Mouse (Mus musculus): ENCODE measurements around the gene Ppp1r13l. TPM values are rescaled to one million over a fixed set of nuclear protein-coding genes. Genes with fewer than 3 reads are reported as not detected.
A peak's percentile ranks its signal among the peaks of the same experiment; 100 is the strongest.

Ppp1r13l gene
- polyA plus RNA-seq, 1 experiment from 2014 or later, result 13.6 TPM

DNA sequence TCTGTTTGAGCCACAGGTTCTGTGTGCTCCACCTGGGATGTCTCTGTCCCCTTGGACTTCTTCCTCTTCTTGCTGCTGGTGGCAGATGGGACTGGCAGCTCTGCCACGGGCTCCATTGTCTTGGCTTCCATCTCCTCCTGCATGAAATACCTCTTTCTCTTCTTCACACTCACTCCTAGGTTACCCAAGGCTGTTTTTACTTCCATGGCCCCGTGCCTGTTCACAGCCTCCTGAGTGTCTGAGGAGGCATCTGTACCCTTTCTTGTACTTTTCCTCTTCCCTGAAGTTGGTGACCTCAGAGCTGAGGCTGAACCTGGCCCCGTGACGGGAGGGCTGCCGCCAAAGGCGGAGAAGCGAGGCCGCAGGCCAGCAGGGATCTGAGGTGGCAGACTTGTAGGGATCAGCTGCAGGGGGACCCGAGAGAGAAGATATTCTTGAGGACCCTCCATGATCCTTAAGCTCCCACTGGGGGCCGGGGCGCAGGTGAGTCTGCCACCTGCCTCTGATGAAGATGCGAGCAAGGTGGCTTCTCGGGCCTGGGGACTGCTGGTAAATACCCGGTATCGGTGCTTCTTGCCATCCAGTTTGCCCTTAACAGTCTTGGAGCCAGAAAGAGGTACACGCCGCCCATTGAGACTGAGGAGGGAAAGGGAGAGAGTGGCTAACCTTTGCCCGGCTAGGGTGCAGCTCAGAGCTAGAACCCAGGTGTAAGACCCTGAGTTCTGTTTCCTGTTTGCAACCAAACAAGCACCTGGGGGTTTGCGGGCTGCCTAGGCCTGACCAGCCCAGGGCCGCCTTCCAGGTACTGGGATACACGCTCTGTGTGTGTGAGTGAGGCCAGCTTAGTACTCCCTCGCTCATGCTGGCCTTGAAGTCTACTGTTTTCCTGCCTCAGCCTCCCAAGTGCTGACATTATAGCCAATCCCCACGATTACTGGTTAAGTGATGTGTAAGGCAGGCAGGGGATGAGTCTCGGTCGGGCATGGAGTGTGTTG lies 1.9 kb upstream of the Ppp1r13l start:
- Histone ChIP-seq H3K4me1 (ENCODE audit: control insufficient read depth, insufficient read depth, low read length) (peaks cover 14% of the 10 kb centered on the region), H3K36me3 (ENCODE audit: control insufficient read depth, insufficient read depth) (peaks cover 18% of the 10 kb centered on the region; the same call in 1 of the 2 replicates), H3K9me3 (replicated peaks; ENCODE audit: control insufficient read depth, low read length) (no peaks in the 10 kb centered on the region), H3K27ac (ENCODE audit: low read length) (no peak overlapping the region), H3K9ac (ENCODE audit: low read length) (no peak overlapping the region), H3K4me2 (ENCODE audit: low read depth, low read length) (peak overlapping the region; percentile 94), H3K4me3 (ENCODE audit: low read length) (no peak overlapping the region), H3K27me3 (ENCODE audit: control insufficient read depth, insufficient read depth, low read length) (no peaks in the 10 kb centered on the region)
- 90% methylated on average over 25 of the region's 25 CpGs for WGBS
- ATAC-seq (replicated peaks; ENCODE audit: extremely low read depth, insufficient read depth, low FRiP score), result no peak

DNA sequence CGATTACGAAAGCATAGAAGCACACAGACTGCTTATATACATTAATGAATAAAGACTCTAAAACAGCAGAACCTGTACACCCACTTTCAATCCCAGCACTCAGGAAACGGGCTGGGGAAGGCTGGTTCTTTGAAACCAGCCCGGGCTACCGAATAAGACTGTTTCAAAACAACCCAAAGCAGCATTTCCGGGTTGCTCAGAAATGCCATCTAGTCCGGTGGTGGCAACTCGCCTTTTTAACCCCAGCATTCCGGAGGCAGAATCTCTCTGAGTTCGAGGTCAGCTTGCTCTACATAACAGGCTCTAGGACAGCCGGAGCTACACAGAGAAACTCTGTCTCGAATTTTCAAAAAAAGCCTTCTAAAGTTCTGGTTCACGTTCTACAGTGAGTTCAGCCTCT lies 915 bp upstream of the Ppp1r13l start:
- Histone ChIP-seq H3K9me3 (replicated peaks; ENCODE audit: control insufficient read depth, low read length) (no peaks in the 10 kb centered on the region), H3K4me3 (ENCODE audit: low read length) (peak overlapping the region; percentile 60), H3K36me3 (ENCODE audit: control insufficient read depth, insufficient read depth) (peaks cover 18% of the 10 kb centered on the region; the same call in 1 of the 2 replicates), H3K27me3 (ENCODE audit: control insufficient read depth, insufficient read depth, low read length) (no peaks in the 10 kb centered on the region), H3K9ac (ENCODE audit: low read length) (peak overlapping the region; percentile 79), H3K4me1 (ENCODE audit: control insufficient read depth, insufficient read depth, low read length) (peaks cover 24% of the 10 kb centered on the region), H3K27ac (ENCODE audit: low read length) (no peak overlapping the region), H3K4me2 (ENCODE audit: low read depth, low read length) (peak overlapping the region; percentile 94)
- 15% methylated on average over 13 of the region's 13 CpGs for WGBS
- ATAC-seq (replicated peaks; ENCODE audit: extremely low read depth, insufficient read depth, low FRiP score), result no peak

DNA sequence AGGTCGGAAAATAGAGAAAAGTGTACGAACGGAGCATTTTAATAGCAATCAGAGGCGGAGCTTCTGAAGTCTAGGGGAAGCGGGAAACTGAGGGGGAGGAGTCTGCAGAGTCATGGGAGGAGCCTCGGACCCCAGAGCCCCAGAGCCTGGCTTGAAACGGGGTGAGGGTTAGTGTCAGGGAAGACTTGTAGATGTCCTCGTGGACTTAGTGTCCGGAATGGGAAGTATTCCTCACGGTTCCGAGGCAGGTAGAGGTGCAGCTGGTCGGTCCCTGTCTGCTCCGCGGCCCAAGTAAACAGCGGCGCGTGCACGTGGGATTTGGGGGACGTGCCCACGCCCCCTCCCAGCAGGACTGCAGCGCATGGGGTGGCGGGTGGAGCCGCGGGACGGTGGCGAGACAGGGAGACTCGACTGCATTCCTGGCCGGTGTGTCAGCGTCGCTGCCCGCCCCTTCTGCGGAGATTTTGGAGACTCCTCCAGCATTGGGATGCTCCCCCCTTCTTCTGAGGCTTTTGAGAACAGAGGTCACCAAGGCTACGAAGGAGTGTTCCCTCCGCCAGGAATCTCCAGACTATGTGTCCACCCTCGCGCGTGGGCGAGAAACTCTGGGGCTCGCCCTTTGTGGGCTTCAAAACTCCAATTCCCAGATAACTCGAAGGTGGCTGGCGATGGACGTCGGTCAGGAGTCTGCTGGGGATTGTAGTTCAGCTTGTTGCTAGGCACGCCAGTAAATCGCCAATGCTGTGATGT lies 518 bp downstream of the Ppp1r13l start:
- Histone ChIP-seq H3K27me3 (ENCODE audit: control insufficient read depth, insufficient read depth, low read length) (no peaks in the 10 kb centered on the region), H3K36me3 (ENCODE audit: control insufficient read depth, insufficient read depth) (peaks cover 10% of the 10 kb centered on the region; the same call in 1 of the 2 replicates), H3K9ac (ENCODE audit: low read length) (peak overlapping the region; percentile 79), H3K4me1 (ENCODE audit: control insufficient read depth, insufficient read depth, low read length) (peaks cover 32% of the 10 kb centered on the region), H3K27ac (ENCODE audit: low read length) (peak overlapping the region; percentile 93), H3K9me3 (replicated peaks; ENCODE audit: control insufficient read depth, low read length) (no peaks in the 10 kb centered on the region), H3K4me3 (ENCODE audit: low read length) (peak overlapping the region; percentile 60), H3K4me2 (ENCODE audit: low read depth, low read length) (peak overlapping the region; percentile 94)
- ATAC-seq (replicated peaks; ENCODE audit: extremely low read depth, insufficient read depth, low FRiP score), result peak; percentile 43
- under 1% methylated on average over 45 of the region's 45 CpGs for WGBS

DNA sequence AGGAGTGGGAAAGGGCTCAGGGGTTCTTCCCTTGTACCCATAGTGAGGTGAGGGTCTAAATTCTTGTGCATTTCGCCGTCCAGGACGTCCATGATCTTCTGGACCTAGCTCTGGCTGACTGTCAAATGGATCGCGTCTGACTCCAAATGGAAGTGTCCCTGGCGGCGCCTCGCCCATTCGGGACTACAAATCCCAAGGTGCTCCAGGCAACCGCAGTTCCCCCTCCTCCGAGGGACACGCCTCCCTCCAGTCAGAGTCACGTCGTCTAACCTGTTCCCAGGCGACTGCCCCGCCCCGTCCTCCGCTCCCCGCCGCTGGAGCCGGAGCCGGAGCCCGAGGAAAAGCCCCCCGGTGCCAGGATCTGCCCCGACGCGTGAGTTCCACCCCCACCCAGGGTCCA lies 1.4 kb downstream of the Ppp1r13l start:
- Histone ChIP-seq H3K4me3 (ENCODE audit: low read length) (peak overlapping the region; percentile 60), H3K4me1 (ENCODE audit: control insufficient read depth, insufficient read depth, low read length) (peaks cover 32% of the 10 kb centered on the region), H3K27me3 (ENCODE audit: control insufficient read depth, insufficient read depth, low read length) (no peaks in the 10 kb centered on the region), H3K27ac (ENCODE audit: low read length) (peak overlapping the region; percentile 93), H3K36me3 (ENCODE audit: control insufficient read depth, insufficient read depth) (peaks cover 7% of the 10 kb centered on the region; the same call in 1 of the 2 replicates), H3K4me2 (ENCODE audit: low read depth, low read length) (peak overlapping the region; percentile 94), H3K9ac (ENCODE audit: low read length) (peak overlapping the region; percentile 72), H3K9me3 (replicated peaks; ENCODE audit: control insufficient read depth, low read length) (no peaks in the 10 kb centered on the region)
- under 1% methylated on average over 26 of the region's 27 CpGs for WGBS
- peak; percentile 69 for ATAC-seq (replicated peaks; ENCODE audit: extremely low read depth, insufficient read depth, low FRiP score)

DNA sequence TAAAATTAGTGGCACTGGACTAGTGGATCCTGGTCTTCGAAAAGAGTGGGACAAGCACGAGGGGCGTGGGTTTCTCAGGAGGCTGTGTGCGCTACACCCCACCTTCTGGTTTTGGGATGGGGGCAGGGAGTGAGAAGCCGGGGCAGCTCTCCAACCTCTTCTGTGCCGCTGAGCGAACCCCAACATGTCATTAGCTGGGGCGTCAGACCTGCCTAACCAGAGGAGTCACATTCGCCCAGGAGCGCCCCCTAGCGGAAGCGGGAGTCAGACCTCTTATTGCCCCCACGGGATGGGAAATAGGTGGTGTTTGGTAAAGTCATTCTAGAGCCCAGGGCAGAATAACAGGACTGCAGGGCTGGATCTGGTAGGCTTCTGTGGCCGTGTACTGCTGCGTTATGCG lies 2.2 kb downstream of the Ppp1r13l start:
- ATAC-seq (replicated peaks; ENCODE audit: extremely low read depth, insufficient read depth, low FRiP score), result peak; percentile 5; the same call in 1 of the 2 replicates

DNA sequence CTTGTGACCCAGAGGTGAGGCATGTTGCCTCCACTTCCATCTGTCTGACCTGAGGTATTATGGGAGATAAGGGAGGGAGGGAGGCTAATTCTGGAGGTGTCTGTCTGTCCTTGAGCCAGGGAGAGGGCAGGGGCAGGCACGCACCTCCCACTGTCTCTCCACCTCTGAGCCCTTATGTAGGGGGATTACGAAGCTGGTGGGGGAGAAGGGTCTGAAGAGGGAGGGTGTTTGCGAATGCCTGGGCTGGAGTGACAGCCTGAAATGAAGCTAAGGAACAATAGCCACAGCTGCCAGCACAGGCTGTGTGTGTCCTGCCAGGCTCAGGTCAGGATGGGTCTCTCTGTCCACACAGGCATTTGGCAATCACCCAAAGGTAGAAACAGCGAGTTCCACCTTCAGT lies 2.7 kb downstream of the Ppp1r13l start:
- Histone ChIP-seq H3K4me3 (ENCODE audit: low read length) (peak overlapping the region; percentile 60), H3K36me3 (ENCODE audit: control insufficient read depth, insufficient read depth) (peaks cover 6% of the 10 kb centered on the region; the same call in 1 of the 2 replicates), H3K27ac (ENCODE audit: low read length) (peak overlapping the region; percentile 93), H3K4me2 (ENCODE audit: low read depth, low read length) (peak overlapping the region; percentile 94), H3K9ac (ENCODE audit: low read length) (peak overlapping the region; percentile 72), H3K4me1 (ENCODE audit: control insufficient read depth, insufficient read depth, low read length) (peaks cover 32% of the 10 kb centered on the region), H3K9me3 (replicated peaks; ENCODE audit: control insufficient read depth, low read length) (no peaks in the 10 kb centered on the region), H3K27me3 (ENCODE audit: control insufficient read depth, insufficient read depth, low read length) (no peaks in the 10 kb centered on the region)
- WGBS, result 16% methylated on average over 4 of the region's 4 CpGs
- peak; percentile 47 for ATAC-seq (replicated peaks; ENCODE audit: extremely low read depth, insufficient read depth, low FRiP score)

More for the DNA sequence above, 2.2 kb downstream of the Ppp1r13l start:
- peaks cover 32% of the 10 kb centered on the region for H3K4me1 ChIP-seq (ENCODE audit: control insufficient read depth, insufficient read depth, low read length)
- no peaks in the 10 kb centered on the region for H3K27me3 ChIP-seq (ENCODE audit: control insufficient read depth, insufficient read depth, low read length)
- no peaks in the 10 kb centered on the region for H3K9me3 ChIP-seq (replicated peaks; ENCODE audit: control insufficient read depth, low read length)
- peak overlapping the region; percentile 60 for H3K4me3 ChIP-seq (ENCODE audit: low read length)
- peak overlapping the region; percentile 94 for H3K4me2 ChIP-seq (ENCODE audit: low read depth, low read length)
- 7% methylated on average over 16 of the region's 16 CpGs for WGBS
- H3K9ac ChIP-seq (ENCODE audit: low read length), result peak overlapping the region; percentile 72
- H3K27ac ChIP-seq (ENCODE audit: low read length), result peak overlapping the region; percentile 93
- H3K36me3 ChIP-seq (ENCODE audit: control insufficient read depth, insufficient read depth), result peaks cover 7% of the 10 kb centered on the region; the same call in 1 of the 2 replicates

DNA sequence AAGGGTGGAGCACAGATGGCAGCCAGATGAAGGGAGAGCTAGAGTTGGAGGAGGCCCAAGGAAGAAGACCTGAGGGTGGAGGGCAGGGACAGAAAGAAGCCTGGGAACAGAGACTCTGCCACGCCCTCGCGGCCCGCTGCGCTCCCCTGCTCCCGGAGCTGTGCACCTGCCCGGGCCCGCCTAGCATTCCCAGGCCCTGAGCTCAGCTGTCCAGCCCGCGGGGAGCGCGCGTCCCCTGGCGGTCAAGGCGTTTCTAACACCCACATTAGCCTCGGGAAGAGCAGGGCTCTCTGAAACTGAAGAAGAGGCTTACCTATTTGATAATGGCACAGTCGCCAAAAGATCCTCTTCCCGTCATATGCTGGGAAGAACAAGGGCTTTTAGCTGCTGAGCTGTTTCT lies 4.3 kb downstream of the Ppp1r13l start:
- WGBS, result 7% methylated on average over 18 of the region's 18 CpGs
- Histone ChIP-seq H3K4me2 (ENCODE audit: low read depth, low read length) (peak overlapping the region; percentile 94), H3K27me3 (ENCODE audit: control insufficient read depth, insufficient read depth, low read length) (no peaks in the 10 kb centered on the region), H3K4me1 (ENCODE audit: control insufficient read depth, insufficient read depth, low read length) (peaks cover 24% of the 10 kb centered on the region), H3K36me3 (ENCODE audit: control insufficient read depth, insufficient read depth) (0 out of 2 replicates have a peak, but pooled peaks cover 2% of the 10 kb centered on the region), H3K9me3 (replicated peaks; ENCODE audit: control insufficient read depth, low read length) (no peaks in the 10 kb centered on the region), H3K9ac (ENCODE audit: low read length) (peak overlapping the region; percentile 59), H3K4me3 (ENCODE audit: low read length) (peak overlapping the region; percentile 6), H3K27ac (ENCODE audit: low read length) (peak overlapping the region; percentile 93)
- ATAC-seq (replicated peaks; ENCODE audit: extremely low read depth, insufficient read depth, low FRiP score), result no peak

DNA sequence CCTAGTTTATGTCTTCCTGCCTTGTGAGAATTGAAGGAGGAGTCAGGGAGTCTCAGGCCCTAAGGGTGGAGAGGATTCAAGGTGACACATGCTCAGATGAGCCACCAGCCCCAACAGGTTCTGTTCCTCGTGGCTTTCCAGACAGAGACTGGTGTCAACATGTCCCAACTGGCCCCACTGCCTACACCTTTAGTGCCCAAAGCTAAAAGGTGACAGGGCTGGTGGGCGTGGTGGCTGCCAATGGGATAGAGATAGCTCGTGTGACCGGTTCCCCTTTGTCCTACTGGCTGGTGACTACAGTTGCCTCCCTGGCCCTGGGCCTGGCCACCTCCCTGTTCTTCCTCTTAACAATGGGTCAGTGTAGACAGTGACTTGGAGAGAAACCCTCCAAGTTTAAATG lies 5.8 kb downstream of the Ppp1r13l start:
- H3K4me3 ChIP-seq (ENCODE audit: low read length), result no peak overlapping the region
- no peak overlapping the region for H3K9ac ChIP-seq (ENCODE audit: low read length)
- H3K36me3 ChIP-seq (ENCODE audit: control insufficient read depth, insufficient read depth), result peaks cover 5% of the 10 kb centered on the region
- WGBS, result 63% methylated on average over 4 of the region's 4 CpGs
- no peak overlapping the region for H3K4me2 ChIP-seq (ENCODE audit: low read depth, low read length)
- H3K9me3 ChIP-seq (replicated peaks; ENCODE audit: control insufficient read depth, low read length), result no peaks in the 10 kb centered on the region
- no peak overlapping the region for H3K27ac ChIP-seq (ENCODE audit: low read length)
- ATAC-seq (replicated peaks; ENCODE audit: extremely low read depth, insufficient read depth, low FRiP score), result no peak
- peaks cover 28% of the 10 kb centered on the region for H3K4me1 ChIP-seq (ENCODE audit: control insufficient read depth, insufficient read depth, low read length)
- H3K27me3 ChIP-seq (ENCODE audit: control insufficient read depth, insufficient read depth, low read length), result no peaks in the 10 kb centered on the region
